Mouse (Mus musculus): Measurements from ENCODE around the gene Ephb6. TPM values are rescaled to one million over a fixed set of nuclear protein-coding genes. Genes with fewer than 3 reads are reported as not detected.

The Ephb6 gene
- polyA plus RNA-seq, 1 experiment = 277 TPM

DNA sequence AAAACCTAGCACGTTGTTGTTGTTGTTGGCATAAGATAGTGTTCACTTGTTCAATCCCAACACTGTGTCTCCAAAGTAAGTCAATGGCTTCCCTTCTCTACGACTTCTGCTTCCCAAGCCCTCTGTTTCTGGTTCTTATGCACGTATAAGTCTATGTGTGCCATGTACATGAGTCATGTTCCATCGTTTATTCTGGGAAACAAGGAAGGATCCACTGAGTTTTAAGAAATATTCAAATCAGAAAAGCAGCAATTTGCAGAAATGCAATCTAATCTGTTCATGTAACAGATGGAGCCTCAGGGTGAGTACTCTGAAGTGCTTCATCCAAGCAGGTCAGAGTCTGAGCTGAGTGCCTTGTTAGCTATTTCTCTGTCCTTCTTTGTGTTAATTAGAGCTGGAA is 26.3 kb downstream of the Ephb6 start:
- DNase-seq = no peak
- Histone ChIP-seq H3K4me1 (replicated peaks; ENCODE audit: control insufficient read depth, insufficient read depth, low read length) (no peaks in the 10 kb centered on the region), H3K27me3 (ENCODE audit: control insufficient read depth, insufficient read depth, low read length) (no peaks in the 10 kb centered on the region), H3K27ac (ENCODE audit: control insufficient read depth, insufficient read depth, low read length) (no peak overlapping the region), H3K4me3 (ENCODE audit: control insufficient read depth, insufficient read depth, low read length) (no peak overlapping the region), H3K36me3 (ENCODE audit: control insufficient read depth, insufficient read depth, low read length) (no peaks in the 10 kb centered on the region)
- TF ChIP-seq CTCF (IDR thresholded peaks at IDR 0.05; ENCODE audit: borderline replicate concordance, control insufficient read depth, extremely low read depth, insufficient read depth, low read length, poor library complexity) = no peak
- no peak for TF ChIP-seq POLR2A (IDR thresholded peaks at IDR 0.05; ENCODE audit: control insufficient read depth, extremely low read depth, insufficient read depth, low read length, poor library complexity)
- 92% methylated on average over 4 of the region's 4 CpGs for WGBS

GRCm38 (mm10) chr6:41635211-41635610 is 29.9 kb downstream of the Ephb6 start:
- Histone ChIP-seq H3K36me3 (ENCODE audit: control insufficient read depth, insufficient read depth, low read length) (no peaks in the 10 kb centered on the region), H3K4me1 (replicated peaks; ENCODE audit: control insufficient read depth, insufficient read depth, low read length) (peaks cover 2% of the 10 kb centered on the region; the same call in 1 of the 2 replicates), H3K27ac (ENCODE audit: control insufficient read depth, insufficient read depth, low read length) (no peak overlapping the region), H3K4me3 (ENCODE audit: control insufficient read depth, insufficient read depth, low read length) (no peak overlapping the region), H3K27me3 (ENCODE audit: control insufficient read depth, insufficient read depth, low read length) (no peaks in the 10 kb centered on the region)
- no peak for DNase-seq
- 82% methylated on average over 1 of the region's 1 CpGs for WGBS
- TF ChIP-seq CTCF (IDR thresholded peaks at IDR 0.05; ENCODE audit: borderline replicate concordance, control insufficient read depth, extremely low read depth, insufficient read depth, low read length, poor library complexity) (no peak), POLR2A (IDR thresholded peaks at IDR 0.05; ENCODE audit: control insufficient read depth, extremely low read depth, insufficient read depth, low read length, poor library complexity) (no peak)

- peaks cover 3% of the 10 kb centered on the region; the same call in 1 of the 2 replicates for H3K4me1 ChIP-seq (replicated peaks; ENCODE audit: control insufficient read depth, insufficient read depth, low read length)
- no peak for DNase-seq
- H3K27ac ChIP-seq (ENCODE audit: control insufficient read depth, insufficient read depth, low read length) = no peak within 1 kb of the TSS
- no peak for TF ChIP-seq POLR2A (IDR thresholded peaks at IDR 0.05; ENCODE audit: control insufficient read depth, extremely low read depth, insufficient read depth, low read length, poor library complexity)
- H3K4me3 ChIP-seq (ENCODE audit: control insufficient read depth, insufficient read depth, low read length) = no peak within 1 kb of the TSS
- H3K27me3 ChIP-seq (ENCODE audit: control insufficient read depth, insufficient read depth, low read length) = no peaks in the 10 kb centered on the region
- 92% methylated on average over 5 of the region's 5 CpGs for WGBS
- no peaks in the 10 kb centered on the region for H3K36me3 ChIP-seq (ENCODE audit: control insufficient read depth, insufficient read depth, low read length)
Observed at GRCm38 (mm10) chr6:41636178-41636577, 30.9 kb downstream of the Ephb6 start, which contains the start of gene Trpv6. Gene Trpv6, minus strand, starts transcription at chr6:41636405.

- WGBS = 87% methylated on average over 1 of the region's 1 CpGs
- Histone ChIP-seq H3K27ac (ENCODE audit: control insufficient read depth, insufficient read depth, low read length) (no peak overlapping the region), H3K36me3 (ENCODE audit: control insufficient read depth, insufficient read depth, low read length) (no peaks in the 10 kb centered on the region), H3K4me3 (ENCODE audit: control insufficient read depth, insufficient read depth, low read length) (no peak overlapping the region), H3K4me1 (replicated peaks; ENCODE audit: control insufficient read depth, insufficient read depth, low read length) (peaks cover 3% of the 10 kb centered on the region; the same call in 1 of the 2 replicates), H3K27me3 (ENCODE audit: control insufficient read depth, insufficient read depth, low read length) (no peaks in the 10 kb centered on the region)
- DNase-seq = no peak
- TF ChIP-seq POLR2A (IDR thresholded peaks at IDR 0.05; ENCODE audit: control insufficient read depth, extremely low read depth, insufficient read depth, low read length, poor library complexity) = no peak
- TF ChIP-seq CTCF (IDR thresholded peaks at IDR 0.05; ENCODE audit: borderline replicate concordance, control insufficient read depth, extremely low read depth, insufficient read depth, low read length, poor library complexity) = no peak
Observed at GRCm38 (mm10) chr6:41637393-41637792, 32.1 kb downstream of the Ephb6 start.

DNA sequence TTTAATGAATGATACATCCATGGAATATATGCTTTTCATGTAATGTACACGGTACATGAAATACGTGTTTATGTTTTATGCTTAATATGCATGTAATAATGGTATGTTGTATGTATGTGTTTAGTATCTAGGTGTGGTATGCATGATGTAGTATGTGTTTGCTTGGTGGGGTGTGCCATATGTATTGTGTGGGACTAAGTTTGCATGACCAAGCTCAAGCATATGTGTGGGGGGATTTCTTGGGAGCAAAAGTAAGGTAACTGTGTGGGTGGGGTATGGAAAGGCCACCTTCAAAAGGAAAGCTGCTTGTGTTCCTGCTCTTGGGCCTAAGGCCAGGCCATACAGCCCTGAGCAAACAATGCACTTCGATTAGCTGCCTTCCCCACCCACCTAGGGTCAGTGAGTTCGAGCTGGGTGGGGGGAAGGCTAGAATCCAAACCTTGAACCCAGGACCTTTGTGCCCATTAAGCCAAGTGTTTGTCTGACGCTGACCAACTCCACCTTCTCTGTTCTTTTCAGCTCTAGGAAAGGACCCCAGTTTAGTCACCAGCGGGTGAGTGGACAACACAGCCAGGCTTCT is 32.7 kb downstream of the Ephb6 start:
- WGBS = 93% methylated on average over 6 of the region's 6 CpGs
- TF ChIP-seq POLR2A (IDR thresholded peaks at IDR 0.05; ENCODE audit: control insufficient read depth, extremely low read depth, insufficient read depth, low read length, poor library complexity) (no peak), CTCF (IDR thresholded peaks at IDR 0.05; ENCODE audit: borderline replicate concordance, control insufficient read depth, extremely low read depth, insufficient read depth, low read length, poor library complexity) (no peak)

GRCm38 (mm10) chr6:41640449-41640848 is 35.2 kb downstream of the Ephb6 start:
- TF ChIP-seq CTCF (IDR thresholded peaks at IDR 0.05; ENCODE audit: borderline replicate concordance, control insufficient read depth, extremely low read depth, insufficient read depth, low read length, poor library complexity) (no peak), POLR2A (IDR thresholded peaks at IDR 0.05; ENCODE audit: control insufficient read depth, extremely low read depth, insufficient read depth, low read length, poor library complexity) (no peak)
- H3K27me3 ChIP-seq (ENCODE audit: control insufficient read depth, insufficient read depth, low read length) = no peaks in the 10 kb centered on the region
- no peak overlapping the region for H3K4me3 ChIP-seq (ENCODE audit: control insufficient read depth, insufficient read depth, low read length)
- H3K27ac ChIP-seq (ENCODE audit: control insufficient read depth, insufficient read depth, low read length) = no peak overlapping the region
- 82% methylated on average over 3 of the region's 3 CpGs for WGBS
- no peaks in the 10 kb centered on the region for H3K36me3 ChIP-seq (ENCODE audit: control insufficient read depth, insufficient read depth, low read length)
- peaks cover 3% of the 10 kb centered on the region; the same call in 1 of the 2 replicates for H3K4me1 ChIP-seq (replicated peaks; ENCODE audit: control insufficient read depth, insufficient read depth, low read length)
- DNase-seq = no peak

More for the DNA sequence above, 32.7 kb downstream of the Ephb6 start:
- Histone ChIP-seq H3K4me1 (replicated peaks; ENCODE audit: control insufficient read depth, insufficient read depth, low read length) (peaks cover 3% of the 10 kb centered on the region; the same call in 1 of the 2 replicates), H3K4me3 (ENCODE audit: control insufficient read depth, insufficient read depth, low read length) (no peak overlapping the region), H3K36me3 (ENCODE audit: control insufficient read depth, insufficient read depth, low read length) (no peaks in the 10 kb centered on the region), H3K27ac (ENCODE audit: control insufficient read depth, insufficient read depth, low read length) (no peak overlapping the region), H3K27me3 (ENCODE audit: control insufficient read depth, insufficient read depth, low read length) (no peaks in the 10 kb centered on the region)
- no peak for DNase-seq
